Mouse (Mus musculus): ENCODE measurements at regions not wholly inside any gene's neighbourhood (a gene's known extent, or its start where the extent isn't known, plus 50 kb on each side); places are given as distances from the start of the nearest gene placed in this dataset.
A peak's percentile ranks its signal among the peaks of the same experiment; 100 is the strongest.

- DNase-seq (ENCODE audit: low spot score), result no peak
These were observed 265.2 kb downstream of the Mreg start for GRCm38 (mm10) chr1:71946911-71947310.

GRCm38 (mm10) chr1:71945070-71945469 is 267.0 kb downstream of the Mreg start:
- DNase-seq (ENCODE audit: low spot score), result peak; percentile 31

GRCm38 (mm10) chr1:71944531-71944930 is 267.6 kb downstream of the Mreg start:
- no peak for DNase-seq (ENCODE audit: low spot score)

GRCm38 (mm10) chr1:71942145-71942544 is 270.0 kb downstream of the Mreg start:
- no peak for DNase-seq (ENCODE audit: low spot score)

GRCm38 (mm10) chr1:71941688-71942087 is 270.4 kb downstream of the Mreg start:
- DNase-seq (ENCODE audit: low spot score), result no peak

GRCm38 (mm10) chr1:71940900-71941299 is 271.2 kb downstream of the Mreg start:
- DNase-seq (ENCODE audit: low spot score), result no peak

GRCm38 (mm10) chr1:71938323-71939007 is 273.6 kb downstream of the Mreg start:
- DNase-seq (ENCODE audit: low spot score), result peak; percentile 48

GRCm38 (mm10) chr1:71937922-71938321 is 274.2 kb downstream of the Mreg start:
- no peak for DNase-seq (ENCODE audit: low spot score)

GRCm38 (mm10) chr1:71937168-71937567 is 274.9 kb downstream of the Mreg start:
- no peak for DNase-seq (ENCODE audit: low spot score)

GRCm38 (mm10) chr1:71936501-71937129 is 275.5 kb downstream of the Mreg start:
- DNase-seq (ENCODE audit: low spot score), result no peak

- no peak for DNase-seq (ENCODE audit: low spot score)
These were observed 272.5 kb upstream of the Fn1 start for GRCm38 (mm10) chr1:71925501-71925900.

GRCm38 (mm10) chr1:71924884-71925283 is 271.9 kb upstream of the Fn1 start:
- DNase-seq (ENCODE audit: low spot score), result no peak

GRCm38 (mm10) chr1:71923731-71924130 is 270.7 kb upstream of the Fn1 start:
- no peak for DNase-seq (ENCODE audit: low spot score)

GRCm38 (mm10) chr1:71921456-71921855 is 268.5 kb upstream of the Fn1 start:
- no peak for DNase-seq (ENCODE audit: low spot score)

- no peak for DNase-seq (ENCODE audit: low spot score)
These were observed 266.9 kb upstream of the Fn1 start for GRCm38 (mm10) chr1:71919891-71920290.

- no peak for DNase-seq (ENCODE audit: low spot score)
These were observed 264.0 kb upstream of the Fn1 start for GRCm38 (mm10) chr1:71917021-71917420.

- no peak for DNase-seq (ENCODE audit: low spot score)
These were observed 261.4 kb upstream of the Fn1 start for GRCm38 (mm10) chr1:71914439-71914838.

GRCm38 (mm10) chr1:71913221-71913620 is 260.2 kb upstream of the Fn1 start:
- no peak for DNase-seq (ENCODE audit: low spot score)

- DNase-seq (ENCODE audit: low spot score), result peak; percentile 44
These were observed 259.4 kb upstream of the Fn1 start for GRCm38 (mm10) chr1:71912441-71912840.

GRCm38 (mm10) chr1:71910125-71910524 is 257.1 kb upstream of the Fn1 start:
- DNase-seq (ENCODE audit: low spot score), result no peak

GRCm38 (mm10) chr1:71909508-71910124 is 256.6 kb upstream of the Fn1 start:
- no peak for DNase-seq (ENCODE audit: low spot score)

GRCm38 (mm10) chr1:71904376-71904948 is 251.5 kb upstream of the Fn1 start:
- no peak for DNase-seq (ENCODE audit: low spot score)

Data from lung, postnatal 25 days (tissue).